Mouse (Mus musculus) ES-Bruce4 (cell line): ENCODE measurements around the gene Mettl26.

Source experiments
- CTCF ChIP-seq: IDR thresholded peaks from one replicate; pipeline ENCODE4 v1.8.1; 2011; ENCODE audit warnings: low read depth, low read length
- EP300 ChIP-seq: IDR thresholded peaks from 2 replicates; pipeline ENCODE4 v1.6.1; 2011; ENCODE audit warnings: low read depth, low read length; ENCODE audit not compliant: insufficient read depth
- POLR2A ChIP-seq: IDR thresholded peaks from one replicate; pipeline ENCODE4 v1.8.1; 2011; ENCODE audit warnings: low read length; ENCODE audit not compliant: insufficient read depth

DNA sequence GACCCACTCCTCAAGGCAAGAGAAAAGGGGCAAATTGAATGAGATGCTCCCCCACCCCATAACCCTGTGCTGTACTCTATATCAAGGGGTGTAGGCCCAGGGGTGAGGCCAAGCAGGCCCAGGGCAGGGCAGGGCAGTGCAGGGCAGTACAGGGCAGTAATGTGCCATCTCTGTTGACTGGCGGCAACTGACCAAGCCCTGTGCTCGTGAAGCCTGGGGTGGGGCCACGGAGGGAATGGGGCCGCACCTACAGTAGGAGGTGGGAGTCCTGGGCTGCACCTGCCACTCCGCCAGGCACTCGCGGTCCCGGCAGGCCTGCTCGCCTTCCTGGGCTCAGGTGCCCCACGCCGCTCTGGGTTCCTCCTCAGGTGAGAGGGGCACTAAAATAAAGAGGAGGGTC is 9.6 kb upstream of the Mettl26 start:
- no peak for TF ChIP-seq CTCF
- TF ChIP-seq POLR2A: no peak
- no peak for TF ChIP-seq EP300
